Mouse (Mus musculus) heart, embryonic 15.5 days (tissue): Measurements from ENCODE around the gene Foxg1. TPM values are rescaled to one million over a fixed set of nuclear protein-coding genes. Genes with fewer than 3 reads are reported as not detected.

ENCODE experiments used
- ATAC-seq: fragments of 200-750 bp; cut with Nextera tagmentation; replicated peaks from 2 replicates; pipeline ENCODE4 v1.8.0; 2017; ENCODE audit warnings: low read depth, moderate TSS enrichment; ENCODE audit not compliant: insufficient number of reproducible peaks, insufficient read depth, low FRiP score
- H3K27ac ChIP-seq: fragments of 300-500 bp; sonication (generic); 2 replicates; pipeline ENCODE4 v1.5.1; 2015; ENCODE audit warnings: mild to moderate bottlenecking, inconsistent platforms
- H3K27me3 ChIP-seq: fragments of 300-500 bp; sonication (generic); 2 replicates; pipeline ENCODE4 v1.6.1; 2015; ENCODE audit warnings: inconsistent platforms
- H3K36me3 ChIP-seq: fragments of 300-500 bp; sonication (generic); 2 replicates; pipeline ENCODE4 v1.6.1; 2015; ENCODE audit warnings: mild to moderate bottlenecking, inconsistent platforms
- H3K4me1 ChIP-seq: fragments of 300-500 bp; sonication (generic); replicated peaks from 2 replicates; pipeline ENCODE4 v1.6.1; 2015; ENCODE audit warnings: inconsistent platforms
- H3K4me2 ChIP-seq: fragments of 300-500 bp; sonication (generic); 2 replicates; pipeline ENCODE4 v1.6.1; 2015; ENCODE audit warnings: inconsistent platforms, mild to moderate bottlenecking, moderate library complexity
- H3K4me3 ChIP-seq: fragments of 300-500 bp; sonication (generic); 2 replicates; pipeline ENCODE4 v1.5.1; 2015; ENCODE audit warnings: mild to moderate bottlenecking, inconsistent platforms
- H3K9ac ChIP-seq: fragments of 300-500 bp; sonication (generic); 2 replicates; pipeline ENCODE4 v1.6.1; 2015; ENCODE audit warnings: mild to moderate bottlenecking, inconsistent platforms
- H3K9me3 ChIP-seq: fragments of 300-500 bp; sonication (generic); replicated peaks from 2 replicates; pipeline ENCODE4 v1.6.1; 2016; ENCODE audit warnings: inconsistent platforms
- WGBS: fragments of 180-500 bp; shearing (Covaris S2); methylation state at CpG from one replicate; pipeline ENCODE4 v1.1.7; 2015; ENCODE audit warnings: mixed read lengths; 5-methylcytosine and 5-hydroxymethylcytosine counted together
- polyA plus RNA-seq: library from polyadenylated mRNA; unstranded; fragments of >200 nt; fragmentation: Nextera tagmentation; extraction: Ambion mirVana; gene quantifications from 2 replicates; pipeline ENCODE4 v1.2.1, GENCODE M21; 2015

Gene Foxg1
- polyA plus RNA-seq, 1 experiment from 2014 or later, result not detected

GRCm38 (mm10) chr12:49397443-49398162 is 15.1 kb downstream of the Foxg1 start:
- Histone ChIP-seq H3K36me3 (no peaks in the 10 kb centered on the region), H3K4me1 (peaks cover 11% of the 10 kb centered on the region), H3K4me3 (no peak overlapping the region), H3K4me2 (no peak overlapping the region), H3K27ac (no peak overlapping the region), H3K27me3 (peaks cover 79% of the 10 kb centered on the region), H3K9ac (no peak overlapping the region), H3K9me3 (no peaks in the 10 kb centered on the region)
- 22% methylated on average over 4 of the region's 4 CpGs for WGBS
- ATAC-seq, result no peak

GRCm38 (mm10) chr12:49398163-49398540 is 15.7 kb downstream of the Foxg1 start:
- Histone ChIP-seq H3K27ac (no peak overlapping the region), H3K27me3 (peaks cover 79% of the 10 kb centered on the region), H3K9ac (no peak overlapping the region), H3K9me3 (no peaks in the 10 kb centered on the region), H3K4me1 (peaks cover 11% of the 10 kb centered on the region), H3K36me3 (no peaks in the 10 kb centered on the region), H3K4me2 (no peak overlapping the region), H3K4me3 (no peak overlapping the region)
- ATAC-seq, result no peak

- Histone ChIP-seq H3K27ac (no peak overlapping the region), H3K9me3 (no peaks in the 10 kb centered on the region), H3K36me3 (no peaks in the 10 kb centered on the region), H3K4me2 (no peak overlapping the region), H3K27me3 (peaks cover 82% of the 10 kb centered on the region), H3K4me1 (peaks cover 11% of the 10 kb centered on the region), H3K4me3 (no peak overlapping the region), H3K9ac (no peak overlapping the region)
- ATAC-seq, result no peak
- 14% methylated on average over 3 of the region's 3 CpGs for WGBS
Measured at GRCm38 (mm10) chr12:49398636-49399035, 16.2 kb downstream of the Foxg1 start.

- H3K9ac ChIP-seq, result no peak overlapping the region
- no peak for ATAC-seq
- peaks cover 11% of the 10 kb centered on the region for H3K4me1 ChIP-seq
- H3K27ac ChIP-seq, result no peak overlapping the region
- 7% methylated on average over 1 of the region's 1 CpGs for WGBS
- H3K36me3 ChIP-seq, result no peaks in the 10 kb centered on the region
- H3K4me3 ChIP-seq, result no peak overlapping the region
- no peaks in the 10 kb centered on the region for H3K9me3 ChIP-seq
- H3K27me3 ChIP-seq, result peaks cover 80% of the 10 kb centered on the region
- no peak overlapping the region for H3K4me2 ChIP-seq
Measured at GRCm38 (mm10) chr12:49399611-49400010, 17.2 kb downstream of the Foxg1 start.

GRCm38 (mm10) chr12:49400036-49400852 is 17.8 kb downstream of the Foxg1 start:
- no peaks in the 10 kb centered on the region for H3K9me3 ChIP-seq
- H3K27ac ChIP-seq, result no peak overlapping the region
- H3K36me3 ChIP-seq, result no peaks in the 10 kb centered on the region
- no peak for ATAC-seq
- H3K27me3 ChIP-seq, result peaks cover 77% of the 10 kb centered on the region
- H3K4me1 ChIP-seq, result peaks cover 11% of the 10 kb centered on the region
- H3K4me2 ChIP-seq, result peak overlapping the region; percentile 85
- no peak overlapping the region for H3K9ac ChIP-seq
- H3K4me3 ChIP-seq, result 0 out of 2 replicates have a peak overlapping the region, but pooled peaks have one; percentile 50
- 7% methylated on average over 9 of the region's 9 CpGs for whole genome bisulfite sequencing

GRCm38 (mm10) chr12:49400853-49401118 is 18.3 kb downstream of the Foxg1 start:
- no peak for ATAC-seq
- WGBS, result under 1% methylated on average over 8 of the region's 8 CpGs

GRCm38 (mm10) chr12:49401119-49401795 is 18.8 kb downstream of the Foxg1 start:
- H3K27me3 ChIP-seq, result peaks cover 71% of the 10 kb centered on the region
- under 1% methylated on average over 68 of the region's 68 CpGs for WGBS
- no peaks in the 10 kb centered on the region for H3K9me3 ChIP-seq
- H3K36me3 ChIP-seq, result no peaks in the 10 kb centered on the region
- peak overlapping the region; percentile 50 for H3K4me3 ChIP-seq
- 0 out of 2 replicates have a peak overlapping the region, but pooled peaks have one; percentile 15 for H3K27ac ChIP-seq
- peak overlapping the region; percentile 49 for H3K9ac ChIP-seq
- peak; percentile 47; the same call in 1 of the 2 replicates for ATAC-seq
- peaks cover 11% of the 10 kb centered on the region for H3K4me1 ChIP-seq
- H3K4me2 ChIP-seq, result peak overlapping the region; percentile 85

More at GRCm38 (mm10) chr12:49400853-49401118, 18.3 kb downstream of the Foxg1 start:
- Histone ChIP-seq H3K9me3 (no peaks in the 10 kb centered on the region), H3K9ac (no peak overlapping the region), H3K36me3 (no peaks in the 10 kb centered on the region), H3K4me2 (peak overlapping the region; percentile 85), H3K4me1 (peaks cover 11% of the 10 kb centered on the region), H3K4me3 (peak overlapping the region; percentile 50), H3K27me3 (peaks cover 74% of the 10 kb centered on the region), H3K27ac (no peak overlapping the region)

GRCm38 (mm10) chr12:49401796-49402130 is 19.3 kb downstream of the Foxg1 start:
- WGBS, result 0% methylated on average over 5 of the region's 5 CpGs
- Histone ChIP-seq H3K4me1 (peaks cover 11% of the 10 kb centered on the region), H3K4me2 (peak overlapping the region; percentile 85), H3K4me3 (peak overlapping the region; percentile 50), H3K27me3 (peaks cover 68% of the 10 kb centered on the region), H3K36me3 (no peaks in the 10 kb centered on the region), H3K9me3 (no peaks in the 10 kb centered on the region), H3K9ac (peak overlapping the region; percentile 49), H3K27ac (no peak overlapping the region)
- no peak for ATAC-seq

GRCm38 (mm10) chr12:49409833-49410232 is 27.4 kb downstream of the Foxg1 start:
- H3K36me3 ChIP-seq, result no peaks in the 10 kb centered on the region
- no peak overlapping the region for H3K9ac ChIP-seq
- ATAC-seq, result no peak
- H3K27me3 ChIP-seq, result peaks cover 3% of the 10 kb centered on the region; the same call in 1 of the 2 replicates
- H3K4me3 ChIP-seq, result no peak overlapping the region
- WGBS, result 71% methylated on average over 2 of the region's 2 CpGs
- no peaks in the 10 kb centered on the region for H3K9me3 ChIP-seq
- H3K4me1 ChIP-seq, result no peaks in the 10 kb centered on the region
- H3K27ac ChIP-seq, result no peak overlapping the region
- no peak overlapping the region for H3K4me2 ChIP-seq

GRCm38 (mm10) chr12:49417963-49418362 is 35.5 kb downstream of the Foxg1 start:
- no peak overlapping the region for H3K4me3 ChIP-seq
- no peaks in the 10 kb centered on the region for H3K27me3 ChIP-seq
- no peaks in the 10 kb centered on the region for H3K9me3 ChIP-seq
- no peak overlapping the region for H3K4me2 ChIP-seq
- ATAC-seq, result no peak
- no peaks in the 10 kb centered on the region for H3K36me3 ChIP-seq
- no peak overlapping the region for H3K9ac ChIP-seq
- H3K4me1 ChIP-seq, result no peaks in the 10 kb centered on the region
- 81% methylated on average over 3 of the region's 3 CpGs for WGBS
- no peak overlapping the region for H3K27ac ChIP-seq
